Comparison of ENCODE assay signal across 8 mouse cellular contexts in genomic region chr19:6992011-6992858, GRCm38 (mm10). TPM values are rescaled to one million over a fixed set of nuclear protein-coding genes. Genes with fewer than 3 reads are reported as not detected.
DNase-seq lines count a peak whose midpoint lies in the region; ATAC-seq and TF ChIP-seq lines count a peak whose summit lies in the region.

TSS of gene Dnajc4 (minus strand) at chr19:6992572.

- intact Hi-C loops in gastrocnemius, adult 2 months (cut with DNase I), result no loop called here

- TF ChIP-seq CTCF in gastrocnemius, adult 2 months (IDR thresholded peaks at IDR 0.05), result no peak; the same call in 1 of the 2 replicates
- TF ChIP-seq CTCF in hindbrain, postnatal 0 days (IDR thresholded peaks at IDR 0.05; ENCODE audit: low read depth), result peak; percentile 28; the same call in 1 of the 2 replicates

- H3K4me1 ChIP-seq in hindbrain, postnatal 0 days (ENCODE audit: insufficient read depth, low read length), result peaks cover 18% of the 10 kb centered on the region
- peaks cover 72% of the 10 kb centered on the region for H3K4me1 ChIP-seq in megakaryocyte, embryonic 14.5 days

- no peaks in the 10 kb centered on the region for H3K36me3 ChIP-seq in hindbrain, postnatal 0 days (ENCODE audit: insufficient read depth, low read length)
- H3K36me3 ChIP-seq in megakaryocyte, embryonic 14.5 days (replicated peaks; ENCODE audit: low read length), result peaks cover 14% of the 10 kb centered on the region

- WGBS in hindbrain, postnatal 0 days, result 1% methylated on average over 37 of the region's 37 CpGs

- peak; percentile 99 for DNase-seq in ZHBTc4 (ENCODE audit: low read depth, low spot score)
- peak; percentile 97 for DNase-seq in gastrocnemius, adult 2 months
- DNase-seq in hindbrain, postnatal 0 days (ENCODE audit: low spot score), result peak; percentile 97
- DNase-seq in left cerebral cortex, adult 8-10 months (ENCODE audit: low spot score in 2 of 2), result peak; percentile 80 to 96
- peak; percentile 98 for DNase-seq in right cerebral cortex, postnatal 10 days (ENCODE audit: low spot score in 2 of 2)
- peak; percentile 91 for DNase-seq in urinary bladder, postnatal 25 days (ENCODE audit: low spot score)

- peak within 1 kb of the TSS; percentile 78 for H3K4me2 ChIP-seq in hindbrain, postnatal 0 days (ENCODE audit: low read depth, low read length)

- peak within 1 kb of the TSS; percentile 86 for H3K27ac ChIP-seq in gastrocnemius, adult 2 months
- H3K27ac ChIP-seq in hindbrain, postnatal 0 days, result peak within 1 kb of the TSS; percentile 49

- H3K9me3 ChIP-seq in hindbrain, postnatal 0 days (ENCODE audit: low read length), result no peaks in the 10 kb centered on the region
- H3K9me3 ChIP-seq in megakaryocyte, embryonic 14.5 days, result no peaks in the 10 kb centered on the region

- H3K27me3 ChIP-seq in hindbrain, postnatal 0 days (ENCODE audit: insufficient read depth, low read length), result no peaks in the 10 kb centered on the region
- no peaks in the 10 kb centered on the region for H3K27me3 ChIP-seq in megakaryocyte, embryonic 14.5 days (replicated peaks)

- H3K4me3 ChIP-seq in gastrocnemius, adult 2 months, result peak within 1 kb of the TSS; percentile 89
- H3K4me3 ChIP-seq in hindbrain, postnatal 0 days (ENCODE audit: low read length), result peak within 1 kb of the TSS; percentile 54
- H3K4me3 ChIP-seq in megakaryocyte, embryonic 14.5 days (replicated peaks), result peak within 1 kb of the TSS; percentile 96

- peak; percentile 91 for ATAC-seq in common myeloid progenitor, adult 5-6 weeks (replicated peaks; ENCODE audit: low read depth, poor library complexity, severe bottlenecking)
- ATAC-seq in hindbrain, postnatal 0 days, result peak; percentile 95

- H3K9ac ChIP-seq in hindbrain, postnatal 0 days (replicated peaks; ENCODE audit: low read length), result peak within 1 kb of the TSS; percentile 56

RNA-seq across cellular contexts. Expression of gene Dnajc4, which starts in this region (rescaled TPM):
- total RNA-seq in common myeloid progenitor, adult 5-6 weeks (2017), result 5.4 and 7.9 TPM in 2 replicates
- 10 to 100 TPM; 35.3 to 37.6 TPM for total RNA-seq in gastrocnemius, adult 2 months (2021)
- 13.5 and 28.3 TPM in 2 replicates for total RNA-seq in hindbrain, postnatal 0 days (2014; rRNA removed)
- 25.6 and 29.5 TPM in 2 replicates for polyA plus RNA-seq in hindbrain, postnatal 0 days (2015; fragmentation: Nextera tagmentation; extraction: Ambion mirVana)
- 10 to 100 TPM; 27.0 to 32.6 (median 29.7) TPM for total RNA-seq in left cerebral cortex, adult 8-10 months (2022)
- polyA plus RNA-seq in megakaryocyte, embryonic 14.5 days (2012; ENCODE audit: insufficient read depth, low replicate concordance), result 19.1 and 20.6 TPM in 2 replicates

Comparison
In these comparisons a context has a peak if more than half of its experiments do, and no peak if none do; other contexts are left out.
1. Peak in every context shown above with its lines: DNase-seq, ATAC-seq, H3K4me3 ChIP-seq and H3K27ac ChIP-seq.